Mouse (Mus musculus) CH12.LX (cell line): Measurements from ENCODE around the gene Atad1. TPM values are rescaled to one million over a fixed set of nuclear protein-coding genes. Genes with fewer than 3 reads are reported as not detected.

Experiments used
- DNase-seq: peaks from one replicate; pipeline ENCODE4 v3.0.0-alpha.2; 2013; ENCODE audit errors: extremely low read depth
- H3K27ac ChIP-seq: 2 replicates; pipeline ENCODE4 v1.5.1; 2012; ENCODE audit warnings: low read depth, mild to moderate bottlenecking, control low read depth, moderate library complexity; ENCODE audit not compliant: insufficient read depth
- H3K27me3 ChIP-seq: replicated peaks from 2 replicates; pipeline ENCODE3; 2012; ENCODE audit warnings: inconsistent platforms
- H3K36me3 ChIP-seq, 2 experiments: replicated peaks in 1 of 2; 2 replicates each; pipeline versions ENCODE3 to v1.6.1; 2012; ENCODE audit warnings: inconsistent platforms in 1 of 2, low read length in 1 of 2, mild to moderate bottlenecking in 1 of 2, mixed read lengths in 1 of 2, moderate library complexity in 1 of 2; ENCODE audit not compliant: control insufficient read depth in 1 of 2, insufficient read depth in 1 of 2
- H3K4me1 ChIP-seq, 2 experiments: 2 replicates each; pipeline ENCODE4 v1.6.1; 2012; ENCODE audit warnings: inconsistent platforms in 1 of 2, moderate library complexity in 1 of 2; ENCODE audit not compliant: insufficient read depth in 2 of 2, control insufficient read depth in 1 of 2
- H3K4me2 ChIP-seq: 2 replicates; pipeline ENCODE4 v1.6.1; 2012; ENCODE audit warnings: low read depth, mild to moderate bottlenecking, control low read depth; ENCODE audit not compliant: poor library complexity, insufficient read depth, severe bottlenecking
- H3K4me3 ChIP-seq, 3 experiments: fragments of 150-350 bp in 1 of 3; sonication (generic) in 1 of 3; replicated peaks in 1 of 3; 2 replicates each; pipeline versions ENCODE3 to v1.5.1; 2011 to 2012; ENCODE audit warnings: low read depth in 2 of 3, low read length in 2 of 3, mild to moderate bottlenecking in 2 of 3, moderate library complexity in 2 of 3, control low read depth in 1 of 3, improper control_type of control experiment in 1 of 3, inconsistent platforms in 1 of 3, mixed read lengths in 1 of 3; ENCODE audit not compliant: poor library complexity in 1 of 3
- H3K79me2 ChIP-seq: replicated peaks from 2 replicates; pipeline ENCODE4 v1.6.1; 2012; ENCODE audit warnings: mild to moderate bottlenecking, moderate library complexity; ENCODE audit not compliant: control insufficient read depth, poor library complexity, insufficient read depth, severe bottlenecking; ENCODE audit errors: extremely low read depth
- H3K9ac ChIP-seq: 2 replicates; pipeline ENCODE4 v1.6.1; 2012; ENCODE audit warnings: low read depth, mild to moderate bottlenecking, control low read depth, moderate library complexity; ENCODE audit not compliant: insufficient read depth
- H3K9me3 ChIP-seq: replicated peaks from 2 replicates; pipeline ENCODE3; 2012; ENCODE audit warnings: low read length, inconsistent platforms, mixed read lengths
- BHLHE40 ChIP-seq: IDR thresholded peaks from 2 replicates; pipeline ENCODE4 v1.6.1; 2011; ENCODE audit warnings: mild to moderate bottlenecking, low read depth, low read length, improper control_type of control experiment
- CHD1 ChIP-seq: IDR thresholded peaks from 2 replicates; pipeline ENCODE4 v1.6.1; 2012; ENCODE audit warnings: low read depth, low read length, improper control_type of control experiment, inconsistent platforms
- ELF1 ChIP-seq: IDR thresholded peaks from 2 replicates; pipeline ENCODE4 v1.6.1; 2014; ENCODE audit warnings: low read depth, mild to moderate bottlenecking, inconsistent platforms, low read length, improper control_type of control experiment
- EP300 ChIP-seq: IDR thresholded peaks from 2 replicates; pipeline ENCODE4 v1.6.1; 2011; ENCODE audit warnings: low read length, improper control_type of control experiment
- ETS1 ChIP-seq: conservative IDR thresholded peaks from 2 replicates; pipeline ENCODE4 v1.6.1; 2012; ENCODE audit warnings: low read depth, mild to moderate bottlenecking, inconsistent platforms, low read length, improper control_type of control experiment, moderate library complexity
- IRF4 ChIP-seq: IDR thresholded peaks from 2 replicates; pipeline ENCODE4 v1.6.1; 2014; ENCODE audit warnings: low read depth, mild to moderate bottlenecking, inconsistent platforms, low read length, improper control_type of control experiment
- JUND ChIP-seq: conservative IDR thresholded peaks from 2 replicates; pipeline ENCODE4 v1.6.1; 2011; ENCODE audit warnings: low read depth, low read length, improper control_type of control experiment
- KAT2A ChIP-seq: IDR thresholded peaks from 2 replicates; pipeline ENCODE4 v1.6.1; 2012; ENCODE audit warnings: low read length, improper control_type of control experiment, inconsistent platforms; ENCODE audit not compliant: insufficient replicate concordance
- MEF2A ChIP-seq: IDR thresholded peaks from 2 replicates; pipeline ENCODE4 v1.6.1; 2014; ENCODE audit warnings: low read depth, mild to moderate bottlenecking, inconsistent platforms, low read length, improper control_type of control experiment, borderline replicate concordance
- MXI1 ChIP-seq: IDR thresholded peaks from 2 replicates; pipeline ENCODE4 v1.6.1; 2011; ENCODE audit warnings: mild to moderate bottlenecking, low read depth, low read length, improper control_type of control experiment
- POLR2A ChIP-seq: IDR thresholded peaks from 2 replicates; pipeline ENCODE4 v1.6.1; 2011; ENCODE audit warnings: low read depth, mild to moderate bottlenecking, improper control_type of control experiment, low read length
- POLR2AphosphoS2 ChIP-seq: IDR thresholded peaks from 2 replicates; pipeline ENCODE4 v1.6.1; 2011; ENCODE audit warnings: low read depth, low read length, improper control_type of control experiment
- RAD21 ChIP-seq: IDR thresholded peaks from 2 replicates; pipeline ENCODE4 v1.6.1; 2011; ENCODE audit warnings: low read depth, mild to moderate bottlenecking, low read length, improper control_type of control experiment, moderate library complexity
- RCOR1 ChIP-seq: conservative IDR thresholded peaks from 2 replicates; pipeline ENCODE4 v1.6.1; 2012; ENCODE audit warnings: low read depth, mild to moderate bottlenecking, inconsistent platforms, low read length, improper control_type of control experiment
- SIN3A ChIP-seq: IDR thresholded peaks from 2 replicates; pipeline ENCODE4 v1.6.1; 2012; ENCODE audit warnings: low read length, improper control_type of control experiment, inconsistent platforms
- UBTF ChIP-seq: IDR thresholded peaks from 2 replicates; pipeline ENCODE4 v1.6.1; 2012; ENCODE audit warnings: low read depth, mild to moderate bottlenecking, inconsistent platforms, low read length, improper control_type of control experiment, moderate library complexity
- USF1 ChIP-seq: IDR thresholded peaks from 2 replicates; pipeline ENCODE4 v1.6.1; 2014; ENCODE audit warnings: low read depth, mild to moderate bottlenecking, inconsistent platforms, low read length, improper control_type of control experiment
- USF2 ChIP-seq: conservative IDR thresholded peaks from 2 replicates; pipeline ENCODE4 v1.6.1; 2011; ENCODE audit warnings: low read depth, low read length, improper control_type of control experiment
- ZMIZ1 ChIP-seq: IDR thresholded peaks from 2 replicates; pipeline ENCODE4 v1.6.1; 2012; ENCODE audit warnings: low read depth, mild to moderate bottlenecking, inconsistent platforms, low read length, improper control_type of control experiment
- ZNF384 ChIP-seq: IDR thresholded peaks from 2 replicates; pipeline ENCODE4 v1.6.1; 2012; ENCODE audit warnings: low read depth, low read length, improper control_type of control experiment, inconsistent platforms
- dilution Hi-C: fragments of 300-500 bp; cut with MboI; formaldehyde crosslinking; loops from 2 replicates; pipeline ENCODE4 v1.14.3; 2020; ENCODE audit warnings: low sequenced_read_pairs; ENCODE audit not compliant: extremely low pct_unique_long_range_greater_than_20kb, extremely low pct_ligation_motif_present
- in situ Hi-C: fragments of 300-500 bp; cut with MboI; formaldehyde crosslinking; loops from 3 replicates; pipeline ENCODE4 v1.14.3; 2019; ENCODE audit warnings: low sequenced_read_pairs, low pct_ligation_motif_present, low pct_unique_long_range_greater_than_20kb, mixed read lengths
- polyA plus RNA-seq: library from polyadenylated mRNA; unstranded; fragments of >175 nt; gene quantifications from 2 replicates; pipeline ENCODE4 v1.2.1, GENCODE M21; 2012; ENCODE audit warnings: low read depth; ENCODE audit not compliant: insufficient read length
- total RNA-seq, 2 experiments: library from RNA; depleted of rRNA; stranded (reverse); fragments of 300-350 nt in 1 of 2; fragments of >200 nt in 1 of 2; gene quantifications; 2 replicates each; pipeline ENCODE4 v1.2.3; 2012 to 2014

The Atad1 gene
- total and polyA plus RNA-seq, 3 experiments: 78.5 to 268 (median 103) TPM

- no peak for DNase-seq
- no peaks in the 10 kb centered on the region for H3K27me3 ChIP-seq
- no peak overlapping the region for H3K4me3 ChIP-seq
- H3K4me2 ChIP-seq: no peak overlapping the region
- H3K9me3 ChIP-seq: no peaks in the 10 kb centered on the region
- no peak for TF ChIP-seq ETS1
- no peak for TF ChIP-seq ZNF384
- TF ChIP-seq MEF2A: no peak
- no peak for TF ChIP-seq ZMIZ1
- in situ Hi-C loops (no loop called here), dilution Hi-C loops (no loop called here)
- H3K4me1 ChIP-seq: peaks cover 0 to 3% of the 10 kb centered on the region in 2 experiments; a peak in 2 of 4 replicates
- H3K9ac ChIP-seq: no peak overlapping the region
- no peaks in the 10 kb centered on the region for H3K36me3 ChIP-seq
- H3K27ac ChIP-seq: no peak overlapping the region
- H3K79me2 ChIP-seq: no peaks in the 10 kb centered on the region
These were observed 91.5 kb downstream of the Atad1 start for GRCm38 (mm10) chr19:32648019-32648571.

- H3K79me2 ChIP-seq: no peaks in the 10 kb centered on the region
- no peaks in the 10 kb centered on the region for H3K27me3 ChIP-seq
- H3K27ac ChIP-seq: no peak overlapping the region
- no peak overlapping the region for H3K4me2 ChIP-seq
- in situ Hi-C loops (no loop called here), dilution Hi-C loops (no loop called here)
- H3K4me1 ChIP-seq: no peaks in the 10 kb centered on the region
- H3K4me3 ChIP-seq: no peak overlapping the region
- DNase-seq: no peak
- TF ChIP-seq KAT2A (no peak), RCOR1 (no peak), BHLHE40 (no peak), UBTF (no peak), POLR2AphosphoS2 (no peak), USF1 (no peak), SIN3A (no peak), MXI1 (no peak), IRF4 (no peak), RAD21 (no peak), CHD1 (no peak), EP300 (no peak), POLR2A (no peak), USF2 (no peak), ELF1 (no peak), JUND (no peak)
- no peaks in the 10 kb centered on the region for H3K9me3 ChIP-seq
- H3K36me3 ChIP-seq: no peaks in the 10 kb centered on the region
- no peak overlapping the region for H3K9ac ChIP-seq
These were observed 93.2 kb downstream of the Atad1 start for GRCm38 (mm10) chr19:32646382-32646781.
